Mouse (Mus musculus) embryonic fibroblast, embryonic 13.5 days (primary cell): ENCODE measurements around the gene Paxx.

Experiments
- CTCF ChIP-seq: IDR thresholded peaks from 2 replicates; pipeline ENCODE4 v1.5.1; 2011; ENCODE audit warnings: mild to moderate bottlenecking, control low read depth, low read length, moderate library complexity, borderline replicate concordance; ENCODE audit not compliant: insufficient read depth
- POLR2A ChIP-seq: IDR thresholded peaks from 2 replicates; pipeline ENCODE4 v1.6.1; 2011; ENCODE audit warnings: low read depth, mild to moderate bottlenecking, control low read depth, low read length, moderate library complexity

- TF ChIP-seq CTCF, result no peak
- TF ChIP-seq POLR2A, result no peak
Observed at GRCm38 (mm10) chr2:25477967-25478675, 17.2 kb upstream of the Paxx start.
